Mouse (Mus musculus): ENCODE measurements around the gene Tbx4. TPM values are rescaled to one million over a fixed set of nuclear protein-coding genes. Genes with fewer than 3 reads are reported as not detected.

The Tbx4 gene
- total RNA-seq, 4 experiments from 2014 or later, result 0.11 to 0.17 (median 0.14) TPM

GRCm38 (mm10) chr11:85960273-85960672 is 74.1 kb downstream of the Tbx4 start:
- DNase-seq (ENCODE audit: low spot score in 2 of 2), result no peak

DNA sequence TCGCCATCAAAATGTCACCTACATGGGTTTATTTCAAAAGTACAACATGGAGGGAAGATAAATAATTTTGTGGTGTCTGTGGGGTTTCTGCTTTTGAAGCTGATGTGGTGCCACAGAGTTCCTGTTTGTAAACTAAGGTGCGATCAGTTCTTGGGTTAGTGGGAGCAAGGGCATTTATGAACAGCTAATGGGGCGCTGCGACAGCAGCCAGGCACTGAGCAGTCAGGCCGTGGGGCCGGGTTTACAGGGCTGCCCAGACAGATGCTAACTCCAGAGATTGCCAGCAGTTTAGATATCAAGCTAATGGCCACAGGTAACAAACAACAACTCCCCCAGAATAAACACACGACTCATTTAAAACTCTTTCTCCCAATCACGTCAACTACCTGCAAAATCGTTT is 75.3 kb downstream of the Tbx4 start:
- DNase-seq (ENCODE audit: low spot score in 2 of 2), result no peak

Other genes with a start within 250 kb of the Tbx4 start
- gene Tbx2, start 53.9 kb upstream of the Tbx4 start, total RNA-seq (2022), result 1 to 10 TPM; 1.4 to 2.0 (median 1.7) TPM
- not detected for gene Gm11444, start 36.1 kb upstream of the Tbx4 start, total RNA-seq (2022)

All from layer of hippocampus, adult 8-10 months (tissue).